Mouse (Mus musculus): ENCODE data around the gene Tgm4.
A peak's percentile ranks its signal among the peaks of the same experiment; 100 is the strongest.

The Tgm4 gene

DNA sequence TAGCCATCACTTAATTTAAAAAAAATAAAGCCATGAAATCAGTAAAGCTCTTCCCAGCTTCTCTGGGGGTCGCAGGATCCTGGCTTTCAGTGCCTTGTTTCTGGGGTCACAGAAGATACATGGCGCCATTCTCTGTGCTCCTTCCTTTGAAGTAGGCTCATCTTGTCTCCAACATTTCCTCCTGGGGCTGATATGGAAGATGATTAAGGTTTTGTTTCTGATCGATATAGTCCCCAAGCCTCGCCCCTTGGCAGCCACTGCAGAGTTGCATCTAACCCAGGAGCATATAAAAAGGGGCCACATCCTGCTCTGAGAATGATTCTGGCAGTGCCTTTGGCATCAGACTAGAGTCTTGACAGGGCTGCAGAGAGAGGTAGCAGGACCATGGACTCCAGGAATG is at the start of gene Tgm4:
Gene Tgm4 (plus strand): TSS at position 301 of the 400 bp plus-strand sequence.
- no peak for DNase-seq

DNA sequence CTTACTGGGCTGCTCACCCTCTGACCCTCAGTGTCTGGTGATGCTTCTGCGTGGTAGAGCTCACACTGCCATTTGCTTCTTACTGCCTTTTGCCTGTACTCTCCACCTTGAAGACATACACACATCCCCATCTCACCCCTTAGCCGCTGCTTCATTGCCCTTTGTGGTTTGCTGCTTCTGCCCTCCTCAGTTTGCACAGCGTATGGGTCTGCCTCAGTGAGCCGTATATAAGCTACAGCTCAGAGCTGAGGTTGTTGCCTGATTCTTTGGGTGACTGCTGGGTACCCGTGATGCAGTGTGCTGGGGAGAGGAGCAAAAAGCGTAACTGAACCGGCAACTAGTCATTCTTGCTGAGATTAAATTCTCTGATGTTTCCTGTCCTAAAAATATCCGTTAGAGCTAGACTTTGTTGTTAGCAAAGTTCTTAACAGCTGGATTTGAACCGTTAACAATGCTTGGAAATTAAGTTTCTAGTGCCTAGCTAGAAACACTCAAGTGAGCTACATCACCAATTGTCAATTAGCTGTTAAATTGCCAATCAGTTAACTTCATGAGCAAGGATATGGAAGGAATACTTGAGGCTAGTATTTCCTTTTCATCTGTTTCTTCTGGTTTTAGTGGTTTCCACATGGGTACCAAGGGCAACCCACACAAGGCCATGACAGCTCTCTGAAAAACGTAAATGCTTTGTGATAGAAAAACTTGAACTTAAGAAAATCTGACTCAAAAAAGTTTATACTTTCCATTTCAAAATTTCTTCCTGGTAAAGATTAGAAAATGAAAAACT is 35.9 kb upstream of the Tgm4 start:
- DNase-seq = peak; percentile 6

DNA sequence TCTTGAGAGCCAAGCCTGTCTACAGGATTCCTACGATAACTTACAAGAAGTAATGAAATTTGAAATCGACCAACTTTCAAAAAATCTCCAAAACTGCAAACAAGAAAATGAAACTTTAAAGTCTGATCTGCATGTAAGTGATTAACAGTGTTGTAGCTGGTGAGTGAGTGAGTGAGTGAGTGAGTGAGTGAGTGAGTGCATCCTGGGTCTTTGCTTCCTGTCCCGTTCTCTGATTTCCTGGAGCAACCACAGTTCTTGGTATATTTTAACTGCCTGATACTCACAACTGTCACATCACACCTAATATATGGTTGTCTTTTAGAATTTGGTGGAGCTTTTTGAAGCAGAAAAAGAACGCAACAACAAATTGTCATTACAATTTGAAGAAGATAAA is 35.3 kb upstream of the Tgm4 start:
- DNase-seq = no peak

DNA sequence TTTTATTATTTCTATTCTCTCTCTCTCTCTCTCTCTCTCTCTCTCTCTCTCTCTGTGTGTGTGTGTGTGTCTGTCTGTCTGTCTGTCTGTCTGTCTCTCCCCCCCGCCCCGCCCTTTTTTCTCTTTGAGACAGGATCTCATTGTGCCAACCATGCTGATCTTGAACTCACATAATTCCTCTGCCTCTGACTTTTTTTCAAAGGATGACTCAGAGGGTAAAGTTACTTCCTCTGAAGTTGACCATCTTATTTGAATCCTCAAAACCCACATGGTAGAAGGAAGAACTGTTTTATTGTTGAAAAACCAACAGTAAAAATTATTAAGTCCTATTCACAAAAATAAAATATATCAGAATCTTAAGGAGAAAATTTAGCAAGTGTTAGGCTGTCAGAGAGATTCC is 29.8 kb upstream of the Tgm4 start:
- DNase-seq = no peak

DNA sequence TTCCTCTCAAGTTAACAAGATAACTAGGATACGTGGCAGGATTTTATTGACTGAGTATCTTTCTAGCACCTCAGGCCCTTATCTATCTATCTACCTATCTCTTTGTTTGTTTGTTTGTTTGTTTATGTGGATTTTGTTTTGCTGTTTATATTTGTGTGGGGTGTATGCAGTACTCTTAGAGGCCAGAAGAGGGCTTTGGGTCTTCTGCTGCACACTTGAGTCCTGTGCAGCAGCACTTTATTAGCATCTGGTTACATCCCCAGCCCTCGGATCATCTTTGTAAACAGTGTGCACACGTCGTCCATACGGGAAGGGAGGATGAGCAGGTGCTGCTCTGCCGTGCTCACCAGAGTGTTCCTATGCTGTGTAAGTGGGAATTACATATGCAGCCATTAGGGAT is 28.5 kb upstream of the Tgm4 start:
- DNase-seq = peak in 1 of 2 experiments; percentile 9

DNA sequence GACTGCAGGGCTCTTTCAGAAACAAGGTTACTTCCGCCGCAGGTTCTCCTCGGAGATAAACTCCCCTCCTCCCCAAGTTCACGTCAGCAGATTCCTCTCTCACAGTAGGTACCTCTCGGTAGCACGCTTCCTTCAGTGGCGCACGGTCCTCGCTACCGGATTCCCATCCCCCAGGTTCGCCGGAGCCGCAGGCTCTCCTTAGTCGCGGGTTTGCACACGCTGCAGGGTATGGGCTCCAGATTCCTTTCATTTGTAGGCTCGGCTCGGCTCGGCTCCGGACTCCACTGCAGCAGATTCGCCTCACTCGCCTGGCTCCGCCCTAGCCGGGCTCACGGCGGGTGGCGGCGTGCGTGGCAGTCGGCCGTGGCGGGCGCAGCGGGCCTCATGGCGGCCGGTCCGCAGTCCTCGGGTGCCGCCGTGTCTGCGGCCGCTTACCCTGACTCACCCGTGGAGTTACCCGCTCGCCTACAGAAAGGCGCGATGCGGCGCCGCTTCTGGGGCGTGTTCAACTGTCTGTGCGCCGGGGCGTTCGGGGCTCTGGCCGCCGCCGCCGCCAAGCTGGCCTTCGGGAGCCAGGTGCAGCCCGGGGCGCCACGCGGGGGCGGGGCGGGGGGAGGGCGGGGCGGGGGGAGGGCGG is 13.4 kb upstream of the Tgm4 start, which contains the start of gene Tmem42:
Gene Tmem42 (plus strand): TSS at position 332 of the 637 bp plus-strand sequence.
- DNase-seq = peak; percentile 82 to 86

DNA sequence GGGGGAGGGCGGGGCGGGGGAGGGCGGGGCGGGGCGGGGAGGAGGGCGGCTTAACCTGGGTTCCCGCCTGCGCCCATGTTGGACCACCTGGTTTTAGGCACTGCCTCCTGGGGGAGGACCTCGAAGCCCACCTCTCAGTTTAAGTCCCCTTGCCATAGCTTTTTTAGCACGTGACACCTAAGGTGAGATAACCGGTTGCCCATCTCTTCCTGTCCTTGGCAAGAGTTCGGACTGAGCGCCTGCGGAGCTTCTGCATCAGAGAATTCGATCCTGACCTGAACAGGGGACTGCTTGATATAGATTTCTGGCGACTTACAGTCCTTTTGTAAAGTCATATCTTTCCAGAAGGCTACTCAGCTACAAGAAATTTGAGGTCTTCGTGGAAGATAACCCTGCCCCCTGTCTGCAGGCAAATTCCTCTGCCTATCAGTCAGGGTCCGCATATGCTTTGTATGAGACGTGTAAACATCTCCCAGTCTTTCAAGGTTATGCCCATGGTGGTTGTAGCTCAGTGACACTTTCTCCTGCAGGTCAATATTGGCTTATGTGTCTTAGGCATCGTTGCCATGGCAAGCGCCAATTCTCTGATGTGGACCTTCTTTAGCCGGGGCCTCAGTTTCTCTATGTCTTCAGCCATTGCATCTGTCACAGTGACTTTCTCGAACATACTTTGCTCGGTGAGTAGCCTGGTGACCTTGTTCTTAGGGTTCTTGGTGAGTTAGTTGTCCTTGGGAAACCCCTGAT is 12.7 kb upstream of the Tgm4 start:
- DNase-seq = peak in 1 of 2 experiments; percentile 3

DNA sequence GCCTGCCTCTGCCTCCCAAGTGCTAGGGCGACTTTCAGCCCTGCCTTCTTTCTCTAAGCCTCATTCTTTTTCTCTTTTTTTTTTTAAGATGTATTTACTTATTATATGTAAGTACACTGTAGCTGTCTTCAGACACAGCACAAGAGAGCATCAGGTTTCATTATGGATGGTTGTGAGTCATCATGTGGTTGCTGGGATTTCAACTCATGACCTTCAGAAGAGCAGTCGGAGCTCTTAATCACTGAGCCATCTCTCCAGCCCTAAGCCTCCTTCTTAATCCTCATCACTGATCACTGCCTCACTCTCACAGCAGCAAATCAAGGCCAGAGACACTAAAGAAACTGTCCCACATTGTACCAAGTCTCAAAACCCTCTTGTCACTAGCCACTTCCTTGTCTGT is 10.3 kb upstream of the Tgm4 start:
- no peak for DNase-seq

DNA sequence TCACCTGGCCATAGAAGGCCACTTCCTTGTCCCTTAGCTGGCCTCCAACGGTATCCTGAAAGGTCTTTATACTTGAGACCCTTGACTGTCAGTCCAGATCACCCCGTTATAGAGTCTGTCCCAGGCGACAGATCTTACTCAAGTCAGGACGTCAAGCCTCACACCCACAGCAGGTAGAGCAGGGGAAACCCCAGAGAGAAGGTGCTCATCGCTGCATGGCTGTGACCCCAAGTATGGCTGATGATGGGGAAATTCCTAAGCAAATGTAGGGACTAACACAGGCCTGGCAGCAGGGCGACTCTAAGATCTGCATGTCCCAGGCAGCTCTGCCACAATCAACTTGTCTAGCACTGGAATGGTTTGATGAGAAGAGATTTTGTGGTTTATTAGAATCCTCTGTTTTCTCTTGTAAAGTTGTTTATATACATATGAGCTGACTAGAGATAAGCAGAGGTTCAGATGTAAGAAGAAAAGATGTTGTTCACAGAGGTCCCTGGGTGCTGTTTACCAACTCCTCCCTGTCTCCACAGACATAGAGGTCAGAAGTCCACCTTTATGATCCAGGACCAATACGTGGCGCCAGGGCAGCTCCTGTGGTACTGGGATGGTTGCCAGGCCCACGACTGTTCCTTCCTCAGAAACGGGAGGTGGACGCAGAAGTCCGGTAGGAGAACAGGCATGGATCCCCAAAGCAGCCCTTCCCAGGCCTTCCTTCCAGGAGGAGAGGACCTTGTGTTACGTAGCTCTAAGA is 2.9 kb upstream of the Tgm4 start:
- no peak for DNase-seq

DNA sequence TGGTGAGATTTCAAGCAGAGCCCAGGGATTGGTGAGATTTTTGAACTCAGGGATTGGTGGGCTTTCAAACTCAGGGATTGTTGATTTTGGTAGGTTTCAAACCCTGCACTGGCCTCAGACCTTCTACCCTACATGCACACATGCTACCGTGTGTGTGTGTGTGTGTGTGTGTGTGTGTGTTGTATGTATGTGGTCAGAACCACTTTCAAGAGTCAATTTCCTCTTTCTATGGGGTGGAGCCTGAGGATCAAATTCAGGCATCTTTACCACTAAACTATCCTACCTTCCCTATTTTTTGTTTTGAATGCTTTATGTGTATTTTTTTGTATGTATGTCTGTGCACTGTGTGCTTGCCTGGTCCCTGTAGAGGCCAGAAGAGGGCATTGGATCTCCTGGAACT is 13.1 kb downstream of the Tgm4 start:
- DNase-seq = no peak

DNA sequence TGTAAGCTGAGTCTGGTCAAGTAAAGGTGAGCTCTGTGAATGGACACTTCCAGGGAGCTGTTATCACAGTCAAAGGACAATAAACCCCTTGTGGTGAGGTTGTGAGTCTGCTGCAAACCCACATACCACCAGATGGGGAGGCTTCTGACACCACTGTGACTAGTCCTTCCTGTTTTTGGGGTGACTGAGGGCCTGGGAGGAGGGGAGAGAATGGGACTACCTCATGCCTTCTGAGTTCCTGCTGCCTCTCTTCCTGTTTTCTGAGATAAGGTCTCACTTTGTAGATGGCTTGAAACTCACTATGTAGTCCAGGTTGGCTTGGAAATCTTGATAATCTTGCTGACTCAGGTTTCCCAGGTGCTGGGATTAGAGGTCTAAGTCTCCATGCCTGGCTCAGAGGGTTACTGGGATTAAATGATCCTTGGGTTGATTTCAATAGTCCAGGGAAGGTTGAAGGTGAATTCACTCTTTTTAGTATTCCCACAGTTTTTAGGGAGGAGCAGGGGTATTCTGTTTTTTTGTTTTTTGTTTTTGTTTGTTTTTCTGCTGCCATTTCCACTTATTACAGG is 24.3 kb downstream of the Tgm4 start:
- DNase-seq = peak; percentile 4 to 18

DNA sequence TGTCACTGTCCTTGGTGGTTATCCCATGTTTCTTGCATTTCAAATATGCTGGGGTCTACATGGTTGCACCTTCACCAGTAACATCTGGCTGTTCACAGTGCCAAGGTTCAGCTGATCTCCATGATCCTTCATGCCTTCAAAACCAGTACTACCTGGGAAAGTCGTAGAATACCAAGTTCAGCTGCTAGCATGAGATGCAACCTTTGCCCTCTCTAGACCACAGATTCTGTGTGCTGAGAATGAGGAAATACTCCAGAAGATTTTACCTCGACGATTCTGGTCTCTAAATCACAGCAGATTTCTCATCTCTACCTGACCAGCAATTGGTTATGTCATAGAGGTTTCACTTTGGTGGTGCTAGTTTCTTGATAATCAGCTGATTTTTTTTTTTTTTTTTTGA is 25.6 kb downstream of the Tgm4 start:
- DNase-seq = no peak

DNA sequence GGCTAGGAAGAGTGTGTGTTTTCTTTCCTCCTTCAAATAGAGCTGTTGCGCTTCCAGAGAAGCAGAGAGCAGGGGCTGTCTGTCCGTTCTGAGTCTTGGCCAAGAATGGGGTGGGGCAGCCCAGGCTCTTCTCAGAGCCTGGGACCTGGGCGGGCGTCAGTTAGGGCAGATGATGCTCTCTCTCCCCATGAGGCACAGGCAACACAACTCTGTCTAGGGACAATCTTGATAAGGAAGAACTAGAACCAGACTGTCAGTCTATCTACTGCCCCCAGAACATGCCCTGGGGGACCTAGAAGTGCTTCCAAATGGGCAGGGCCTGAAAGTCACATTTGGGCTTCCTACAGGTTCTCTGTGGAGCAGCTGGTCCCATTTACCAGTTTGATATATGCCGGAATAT is 44.6 kb downstream of the Tgm4 start:
- DNase-seq = no peak

DNA sequence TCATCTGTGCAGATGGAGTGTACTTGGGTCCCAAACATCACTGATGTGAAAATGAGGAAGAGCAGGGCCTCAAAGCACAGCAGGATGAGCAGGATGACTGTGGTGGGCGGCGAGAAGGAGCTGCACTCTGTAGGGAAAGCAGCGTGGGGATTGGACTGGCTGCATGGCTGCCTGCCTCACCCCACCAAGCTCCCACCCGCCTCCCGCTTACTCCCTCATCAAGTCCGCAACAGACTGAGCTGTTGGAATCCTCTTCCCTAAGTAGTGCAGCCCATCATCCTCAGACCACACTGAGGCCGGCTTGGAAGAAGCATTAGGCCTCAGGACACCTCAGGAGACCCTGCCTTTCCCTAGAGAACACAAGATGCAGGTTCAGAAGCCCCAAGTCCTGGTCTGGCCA is 45.8 kb downstream of the Tgm4 start:
- no peak for DNase-seq

DNA sequence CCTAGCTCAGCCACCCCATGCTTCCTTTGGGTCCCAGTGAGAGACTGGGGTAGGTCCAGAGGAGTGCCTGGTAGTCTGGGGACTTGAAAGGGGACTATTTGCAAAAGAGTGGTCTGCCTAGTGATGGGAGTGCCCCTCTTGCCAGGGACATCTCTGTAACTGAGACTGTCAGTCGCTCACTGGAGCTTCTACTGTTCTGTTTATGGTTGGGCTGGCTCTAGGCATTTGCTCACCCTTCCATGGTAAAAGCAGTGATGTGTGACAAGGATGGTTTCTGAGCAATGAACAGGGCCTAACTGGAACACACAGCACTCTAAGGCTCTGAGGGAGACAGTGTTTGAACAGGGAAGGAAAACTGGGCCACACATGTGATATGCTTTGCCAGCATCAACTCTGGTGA is 46.3 kb downstream of the Tgm4 start:
- no peak for DNase-seq

DNA sequence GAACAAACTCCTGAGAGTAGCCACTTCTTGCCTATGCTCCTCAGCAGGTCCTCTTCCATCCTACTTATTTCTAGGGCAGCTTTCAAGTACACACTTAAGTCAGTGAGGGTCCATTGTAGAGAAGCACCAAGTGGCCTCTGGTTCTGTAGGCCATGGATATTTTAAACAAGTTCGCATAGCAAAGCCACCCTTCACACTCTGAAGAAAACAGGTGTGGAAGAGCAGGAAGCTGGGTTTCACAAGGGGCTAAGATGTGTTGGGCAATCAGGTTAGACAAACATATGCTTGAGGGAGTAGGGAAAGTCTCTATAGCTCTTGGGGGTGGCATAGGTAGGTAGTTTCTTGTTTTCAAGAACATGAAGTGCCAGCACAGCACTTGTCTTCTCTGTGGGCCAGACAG is 50.8 kb downstream of the Tgm4 start:
- no peak for DNase-seq

DNA sequence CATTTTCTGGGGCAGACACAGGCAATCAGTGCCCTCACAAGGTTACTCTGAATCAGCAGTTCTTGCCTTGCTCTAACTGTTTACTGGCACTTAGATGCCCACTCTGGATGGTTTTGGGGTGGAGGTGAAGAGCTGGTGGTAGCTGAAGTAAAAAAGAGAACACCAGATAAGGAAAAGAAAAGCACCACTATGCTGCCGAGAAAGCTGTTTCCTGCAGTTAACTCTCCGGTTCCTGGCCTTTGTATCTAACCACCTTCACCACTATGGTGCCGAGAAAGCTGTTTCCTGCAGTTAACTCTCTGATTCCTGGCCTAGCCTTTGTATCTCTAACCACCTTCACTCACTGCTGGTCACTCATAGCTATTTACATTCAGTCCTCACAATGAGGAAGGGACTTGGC is 53.0 kb downstream of the Tgm4 start:
- DNase-seq = no peak

DNA sequence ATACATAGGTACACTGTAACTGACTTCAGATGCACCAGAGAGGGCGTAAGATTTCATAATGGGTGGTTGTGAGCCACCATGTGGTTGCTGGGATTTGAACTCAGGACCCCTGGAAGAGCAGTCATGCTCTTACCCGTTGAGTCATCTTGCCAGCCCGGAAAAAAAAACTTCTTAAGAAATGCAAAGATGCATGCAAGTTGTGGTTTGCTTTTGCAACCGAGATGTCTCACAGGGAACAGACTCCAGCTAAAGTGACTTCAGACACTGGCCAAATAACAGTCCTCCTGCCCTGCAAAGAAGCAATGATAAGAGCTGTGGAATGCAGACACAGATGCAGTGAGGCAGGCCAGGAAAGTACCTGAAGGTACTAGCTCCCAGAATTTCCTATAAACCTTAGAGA is 56.3 kb downstream of the Tgm4 start:
- DNase-seq = no peak

DNA sequence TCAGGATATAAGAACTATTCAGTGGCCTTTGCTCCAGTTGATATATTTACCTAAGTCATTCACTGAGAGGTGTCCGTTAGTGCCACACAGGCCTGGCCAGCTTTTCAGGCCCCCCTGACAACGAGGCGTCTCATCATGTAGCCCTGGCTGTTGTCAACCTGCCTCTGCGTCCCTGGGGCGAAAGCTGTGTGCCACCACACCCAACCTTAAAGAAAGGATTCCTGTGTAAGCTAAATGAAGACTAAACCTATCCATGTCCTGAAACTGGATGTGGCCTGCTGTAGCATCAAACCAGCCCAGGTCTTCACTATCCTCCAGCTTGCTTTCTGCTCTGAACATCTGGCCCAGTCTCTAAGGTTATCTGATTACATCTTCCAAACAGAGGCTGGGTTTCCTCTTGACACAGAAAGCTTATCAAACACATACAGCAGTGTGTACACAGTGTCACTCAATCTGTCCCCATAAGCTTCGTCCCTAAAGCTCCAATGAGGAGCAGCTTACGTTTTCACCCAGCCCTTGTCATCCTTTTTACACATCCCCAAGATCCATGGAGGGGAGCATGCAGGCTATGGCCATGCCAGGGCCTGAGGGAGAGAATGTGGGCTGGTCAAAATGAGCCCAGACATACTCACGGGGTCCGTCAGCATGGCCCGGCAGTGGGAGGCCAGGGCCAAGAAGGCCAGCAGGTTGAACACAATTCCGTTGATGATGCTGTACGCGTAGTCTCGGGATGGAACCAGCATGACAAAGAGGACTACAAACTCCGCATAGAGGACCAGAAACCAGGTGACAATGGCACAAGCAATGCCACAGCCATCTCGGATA is 65.3 kb downstream of the Tgm4 start:
- DNase-seq = no peak

DNA sequence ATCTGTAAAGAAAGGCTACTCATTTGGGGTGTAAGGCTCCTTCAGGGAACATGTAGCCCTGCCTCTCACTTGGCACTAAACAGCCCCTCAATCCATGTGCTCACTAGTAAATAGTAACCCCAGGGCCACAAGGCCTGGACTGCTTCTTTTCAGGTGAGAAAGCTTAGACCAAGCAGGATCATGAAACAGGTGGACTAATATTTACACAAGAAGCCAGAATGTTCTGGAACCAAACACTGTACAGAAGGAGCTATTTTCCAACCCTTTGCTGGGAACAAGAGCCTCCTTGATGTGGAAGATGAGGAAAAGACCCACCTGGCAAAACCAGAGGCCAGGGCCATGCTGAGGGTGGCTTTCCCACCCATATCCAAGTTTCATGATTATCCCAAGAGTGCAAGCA is 68.9 kb downstream of the Tgm4 start:
- no peak for DNase-seq

DNA sequence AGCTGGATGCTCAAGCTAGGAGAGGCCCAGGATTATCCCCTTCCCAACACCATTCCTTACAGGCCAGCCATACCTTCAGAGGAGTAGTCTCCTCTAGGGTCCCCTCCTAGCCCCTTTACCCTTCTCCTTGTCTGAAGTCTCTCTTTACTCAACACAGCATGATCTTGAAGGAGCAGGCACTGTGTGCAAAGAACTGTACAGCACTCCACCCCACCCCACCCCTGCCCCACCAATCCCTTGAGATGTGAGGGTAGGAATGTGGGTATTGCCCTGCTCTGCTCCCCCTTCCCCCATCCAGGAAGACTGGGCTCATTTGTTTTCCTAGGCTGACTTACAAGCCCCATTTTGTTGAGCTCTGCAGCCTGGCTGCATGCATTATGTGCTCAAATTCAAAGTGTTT is 69.8 kb downstream of the Tgm4 start:
- no peak for DNase-seq

DNA sequence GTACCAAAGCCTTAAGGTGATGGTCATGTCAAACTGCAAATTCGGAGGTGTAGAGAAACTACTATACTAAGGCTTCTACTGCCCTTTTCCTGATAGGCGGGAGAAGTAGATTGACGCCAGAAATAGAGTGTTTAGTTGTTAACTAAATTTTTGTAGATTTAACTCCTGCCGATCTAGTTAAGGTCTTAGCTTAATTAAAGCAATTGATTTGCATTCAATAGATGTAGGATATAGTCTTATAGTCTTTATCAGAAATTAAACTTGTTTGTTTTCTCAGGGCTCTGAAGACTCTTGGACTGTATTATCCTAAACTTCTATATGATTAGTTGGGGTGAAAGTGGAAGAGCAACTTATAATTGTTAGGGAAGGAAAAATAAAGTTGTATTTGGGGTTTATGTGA is 72.7 kb downstream of the Tgm4 start:
- DNase-seq = no peak

Data from B cell, adult 2 months (primary cell).